Mouse (Mus musculus): ENCODE data around the gene Krtap15. TPM values are rescaled to one million over a fixed set of nuclear protein-coding genes. Genes with fewer than 3 reads are reported as not detected.
A peak's percentile ranks its signal among the peaks of the same experiment; 100 is the strongest.

Krtap15 gene
- not detected in 2 replicates for polyA plus RNA-seq (2012; rRNA removed)

DNA sequence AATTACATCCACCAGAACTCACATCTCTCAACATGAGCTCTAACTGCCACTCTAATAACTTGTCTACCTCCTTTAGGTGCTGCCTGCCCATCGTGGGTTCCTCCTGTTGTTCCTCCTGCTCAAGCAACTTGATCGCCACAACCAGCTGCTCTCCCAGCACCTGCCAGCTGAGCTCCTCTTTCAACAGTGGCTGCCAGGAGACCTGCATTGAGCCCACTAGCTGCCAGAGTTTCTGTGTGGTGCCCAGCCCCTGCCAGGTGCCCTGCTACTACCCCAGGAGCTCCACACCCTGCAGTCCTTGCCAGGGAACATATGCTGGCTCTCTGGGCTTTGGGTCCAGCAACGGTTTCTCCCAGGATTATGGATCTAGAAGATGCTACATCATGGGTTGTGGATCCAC lies at the start of gene Krtap15:
Krtap15 (plus strand) TSS at position 150 of the 400 bp plus-strand sequence.
- DNase-seq (ENCODE audit: extremely low spot score in 1 of 2, low spot score in 1 of 2): no peak

GRCm38 (mm10) chr16:88774106-88774505 lies 45.9 kb upstream of the Krtap15 start, which contains the start of gene 2310057N15Rik:
Gene 2310057N15Rik, minus strand, starts transcription at chr16:88774206.
- no peak for DNase-seq (ENCODE audit: extremely low spot score in 1 of 2, low spot score in 1 of 2)

DNA sequence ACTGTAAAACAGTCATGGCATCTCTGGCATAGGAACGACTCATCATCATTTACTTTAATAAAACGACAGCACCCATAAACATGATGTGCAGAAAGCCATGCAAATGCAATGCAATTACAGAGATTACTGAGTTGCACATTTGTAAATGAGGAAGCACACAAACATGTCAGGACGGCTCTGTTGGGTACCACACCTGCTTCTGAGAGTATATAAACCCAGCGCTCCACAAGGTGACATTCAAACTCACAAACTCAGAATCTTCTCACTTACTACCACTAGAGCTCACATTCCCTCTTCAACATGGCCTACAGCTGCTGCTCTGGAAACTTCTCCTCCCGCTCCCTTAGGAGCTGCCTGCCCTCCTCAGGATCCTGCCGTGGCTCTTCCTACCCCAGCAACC lies 42.4 kb upstream of the Krtap15 start, which contains the start of gene Gm5965:
Gm5965 (plus strand) TSS at position 301 of the 400 bp plus-strand sequence.
- no peak for DNase-seq (ENCODE audit: extremely low spot score in 1 of 2, low spot score in 1 of 2)

DNA sequence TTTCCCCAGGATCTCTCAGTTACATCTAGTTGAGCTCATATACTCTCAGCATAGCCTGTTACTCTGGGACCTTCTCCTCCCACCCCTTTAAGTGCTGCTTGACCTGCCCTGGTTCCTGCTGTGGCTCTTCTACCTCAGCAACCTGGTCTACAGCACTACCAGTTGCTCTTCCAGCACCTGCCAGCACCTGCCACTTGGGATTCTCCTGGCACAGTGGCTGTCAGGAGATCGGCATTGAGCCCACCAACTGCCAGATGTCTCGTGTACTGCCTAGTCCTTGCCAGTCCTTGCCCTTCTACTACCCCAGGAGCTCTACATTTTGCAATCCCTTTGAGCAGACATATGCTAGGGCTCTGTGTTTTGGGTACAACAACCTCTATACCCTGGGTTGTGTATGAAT lies 33.2 kb upstream of the Krtap15 start:
- DNase-seq (ENCODE audit: extremely low spot score in 1 of 2, low spot score in 1 of 2): no peak

DNA sequence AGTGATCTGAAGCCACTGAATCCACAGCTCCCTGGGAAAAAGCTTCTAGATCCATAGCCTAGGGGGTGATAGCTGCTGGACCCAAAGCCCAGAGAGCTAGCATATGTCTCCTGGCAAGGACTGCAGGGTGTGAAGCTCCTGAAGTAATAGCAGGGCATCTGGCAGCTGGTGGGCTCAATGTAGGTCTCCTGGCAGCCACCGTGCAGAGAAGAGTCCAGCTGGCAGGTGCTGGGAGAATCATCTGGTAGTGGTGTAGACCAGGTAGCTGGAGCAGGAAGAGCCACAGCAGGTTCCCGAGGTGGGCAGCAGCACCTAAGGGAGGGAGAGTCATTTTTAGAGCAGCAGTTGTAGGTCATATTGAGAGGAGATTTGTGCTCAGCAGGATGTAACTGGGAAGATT lies 8.2 kb upstream of the Krtap15 start, which contains the start of gene Gm20741:
Gm20741 (minus strand) TSS at position 394 of the 400 bp plus-strand sequence.
- DNase-seq (ENCODE audit: extremely low spot score in 1 of 2, low spot score in 1 of 2): no peak

DNA sequence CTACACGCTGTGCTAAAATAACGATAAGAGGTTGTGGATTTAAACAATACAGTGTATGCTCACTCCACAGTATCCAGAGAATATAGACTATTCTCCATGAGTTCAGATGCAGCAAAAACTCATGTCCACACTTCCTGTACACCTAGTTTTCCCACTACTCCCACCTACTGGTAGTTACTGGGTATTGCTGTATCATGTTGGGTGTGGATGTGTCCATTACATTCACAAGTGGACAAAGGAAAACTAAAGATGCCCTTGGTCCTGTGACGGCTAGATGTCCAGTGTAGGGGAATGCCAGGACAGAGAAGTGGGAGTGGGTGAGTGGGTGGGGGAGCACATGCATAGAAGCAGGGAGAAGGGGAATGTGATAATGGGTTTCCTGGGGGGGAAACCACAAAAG lies 3.7 kb downstream of the Krtap15 start:
- peak in 1 of 2 experiments; percentile 50 for DNase-seq (ENCODE audit: extremely low spot score in 1 of 2, low spot score in 1 of 2)

DNA sequence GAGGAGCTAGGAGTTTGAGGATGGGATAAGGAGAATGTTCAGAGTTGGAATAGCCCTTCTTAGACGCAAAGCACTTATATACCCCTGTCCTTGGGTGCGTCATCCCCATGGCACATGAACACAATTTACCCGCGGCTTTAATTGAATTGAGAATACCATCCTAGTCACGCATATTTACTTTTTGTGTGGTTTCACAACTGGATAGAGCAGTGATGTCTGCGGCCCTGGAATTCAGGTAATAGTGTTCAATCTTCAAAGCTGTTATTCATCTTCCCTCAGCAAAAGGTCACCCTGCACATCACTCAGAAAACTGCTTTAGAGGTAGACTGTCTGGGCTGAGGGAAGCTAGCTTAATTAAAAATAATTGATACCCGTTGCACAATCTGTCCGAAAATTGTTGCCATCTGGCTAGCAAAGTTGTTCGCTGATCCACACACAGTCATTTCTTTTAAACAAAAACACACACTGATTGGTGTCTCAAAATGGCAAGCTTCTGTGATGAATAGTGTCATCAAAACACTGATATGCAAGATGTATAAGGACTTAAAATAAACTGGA lies 6.2 kb downstream of the Krtap15 start, which contains the start of gene Krtap14:
Krtap14 (minus strand) TSS at position 51 of the 558 bp plus-strand sequence.
- no peak for DNase-seq (ENCODE audit: extremely low spot score in 1 of 2, low spot score in 1 of 2)

DNA sequence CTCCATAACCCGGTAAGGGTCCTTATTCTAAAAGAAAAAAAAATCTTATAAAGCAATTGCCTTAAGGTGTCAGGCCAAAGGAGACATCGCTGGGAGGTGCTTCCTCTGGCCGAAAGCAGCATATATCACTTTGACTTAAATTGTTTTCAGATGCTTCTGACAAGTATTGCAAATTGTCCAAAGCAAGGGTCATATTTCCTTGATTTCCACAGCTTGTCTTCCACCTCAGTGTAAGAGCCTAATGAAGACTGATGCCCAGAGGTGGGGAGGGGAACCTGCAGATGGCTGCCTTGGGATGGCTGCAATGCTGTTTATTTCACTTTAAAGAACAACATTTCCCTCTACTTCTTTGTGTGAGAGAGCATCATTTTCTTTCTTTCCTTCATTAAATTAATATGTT lies 7.0 kb downstream of the Krtap15 start:
- DNase-seq (ENCODE audit: extremely low spot score in 1 of 2, low spot score in 1 of 2): no peak

DNA sequence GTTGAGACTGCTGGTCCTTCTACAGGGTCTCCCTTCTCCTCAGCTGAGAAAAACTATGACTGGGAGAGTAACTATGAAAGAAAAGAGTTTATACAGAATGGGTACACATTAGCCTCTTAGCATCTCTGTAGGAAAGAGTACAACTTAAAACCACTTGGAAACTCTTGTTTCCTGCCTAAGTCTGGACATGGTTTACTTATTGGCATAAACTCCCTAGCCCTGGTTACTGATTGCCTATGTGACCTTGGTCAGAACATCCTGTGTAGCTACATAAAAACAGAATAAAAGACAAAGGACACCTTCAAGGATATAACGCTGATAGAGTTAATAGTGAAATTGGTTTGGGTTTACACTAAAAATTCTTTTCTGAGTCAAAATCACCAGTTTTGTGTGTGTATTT lies 27.3 kb downstream of the Krtap15 start:
- no peak for DNase-seq (ENCODE audit: extremely low spot score in 1 of 2, low spot score in 1 of 2)

DNA sequence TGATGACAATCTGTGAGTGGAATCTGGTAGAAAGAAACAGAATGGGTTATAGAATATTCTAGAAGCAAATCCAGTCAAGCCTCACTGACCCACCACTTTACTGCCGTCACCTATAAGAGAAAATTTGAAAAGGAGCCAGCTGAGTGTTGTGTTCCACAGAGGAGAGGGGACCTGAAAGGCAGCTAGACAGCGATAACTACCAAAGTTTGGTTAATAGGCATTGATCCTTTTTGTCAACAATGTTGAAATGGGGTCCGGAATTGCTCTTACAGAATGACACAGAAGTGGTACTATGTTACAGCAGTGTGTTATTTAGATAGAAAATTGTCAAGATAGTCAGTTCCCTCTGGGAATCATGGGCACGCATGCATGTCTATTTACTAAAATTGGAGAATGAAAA lies 28.5 kb downstream of the Krtap15 start:
- no peak for DNase-seq (ENCODE audit: extremely low spot score in 1 of 2, low spot score in 1 of 2)

DNA sequence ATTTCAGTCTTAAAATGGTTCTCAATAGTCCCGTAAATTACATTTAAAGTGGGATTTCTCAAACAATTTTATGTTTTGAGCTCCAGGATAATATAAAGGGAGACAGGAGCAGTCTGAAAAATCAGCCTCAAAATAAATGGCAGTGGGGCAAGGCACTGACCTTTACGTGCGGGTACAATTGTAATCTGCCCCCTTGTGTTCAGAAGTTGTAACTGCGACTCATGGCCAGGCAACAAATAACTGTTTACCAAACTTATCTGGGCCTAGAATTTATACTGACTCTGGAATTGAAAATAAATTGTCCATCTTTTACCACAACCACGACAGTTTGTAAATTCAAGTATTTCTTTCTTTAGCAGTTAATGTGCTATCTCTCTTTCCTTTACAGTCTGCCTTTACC lies 31.4 kb downstream of the Krtap15 start:
- peak in 1 of 2 experiments; percentile 13 for DNase-seq (ENCODE audit: extremely low spot score in 1 of 2, low spot score in 1 of 2)

GRCm38 (mm10) chr16:88864887-88865407 lies 44.9 kb downstream of the Krtap15 start:
- no peak for DNase-seq (ENCODE audit: extremely low spot score in 1 of 2, low spot score in 1 of 2)

- DNase-seq (ENCODE audit: extremely low spot score in 1 of 2, low spot score in 1 of 2): no peak
These were observed 49.3 kb downstream of the Krtap15 start, which contains the start of gene Krtap19-1 for GRCm38 (mm10) chr16:88869311-88869710. Gene Krtap19-1, minus strand, starts transcription at chr16:88869411.

DNA sequence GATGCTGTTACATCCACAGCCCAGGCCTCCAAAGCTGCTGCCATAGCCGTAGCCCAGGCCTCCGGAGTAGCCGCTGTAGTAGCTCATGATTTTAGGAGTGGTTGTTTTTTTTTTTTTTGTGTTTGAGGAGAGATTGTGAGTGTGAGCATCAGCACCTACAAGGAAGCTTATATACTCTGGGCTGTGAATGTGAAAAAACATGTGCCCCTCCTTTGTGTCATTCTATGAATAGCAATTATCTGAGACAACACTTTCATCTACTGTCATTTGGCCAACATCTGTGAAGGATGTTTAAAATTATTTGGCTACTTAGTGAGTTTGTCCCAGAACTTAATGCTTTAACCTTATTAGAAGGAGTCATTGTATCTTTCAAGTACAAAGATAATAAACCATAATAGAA lies 54.2 kb downstream of the Krtap15 start, which contains the start of gene Krtap19-2:
Krtap19-2 (minus strand) TSS at position 101 of the 400 bp plus-strand sequence.
- DNase-seq (ENCODE audit: extremely low spot score in 1 of 2, low spot score in 1 of 2): no peak

GRCm38 (mm10) chr16:88877938-88878337 lies 57.9 kb downstream of the Krtap15 start, which contains the start of gene Krtap19-3:
Gene Krtap19-3, minus strand, starts transcription at chr16:88878038.
- DNase-seq (ENCODE audit: extremely low spot score in 1 of 2, low spot score in 1 of 2): no peak

Other genes starting within 250 kb of the Krtap15 start
- not detected in 2 replicates for gene Krtap24-1, start 207.9 kb upstream of the Krtap15 start, polyA plus RNA-seq (2012; rRNA removed)
- gene 2310079G19Rik, start 192.5 kb upstream of the Krtap15 start, polyA plus RNA-seq (2012; rRNA removed): not detected in 2 replicates
- gene Krtap26-1, start 172.4 kb upstream of the Krtap15 start, polyA plus RNA-seq (2012; rRNA removed): not detected in 2 replicates
- not detected in 2 replicates for gene Krtap27-1, start 148.5 kb upstream of the Krtap15 start, polyA plus RNA-seq (2012; rRNA removed)
- gene 2310061N02Rik, start 112.3 kb upstream of the Krtap15 start, polyA plus RNA-seq (2012; rRNA removed): not detected in 2 replicates
- not detected in 2 replicates for gene Krtap13-1, start 91.4 kb upstream of the Krtap15 start, polyA plus RNA-seq (2012; rRNA removed)
- not detected in 2 replicates for gene Krtap13, start 68.6 kb upstream of the Krtap15 start, polyA plus RNA-seq (2012; rRNA removed)
- gene 2310034C09Rik, start 61.4 kb upstream of the Krtap15 start, polyA plus RNA-seq (2012; rRNA removed): not detected in 2 replicates
- gene 2310057N15Rik, start 46.0 kb upstream of the Krtap15 start, polyA plus RNA-seq (2012; rRNA removed): not detected in 2 replicates
- gene Gm5965, start 42.3 kb upstream of the Krtap15 start, polyA plus RNA-seq (2012; rRNA removed): not detected in 2 replicates
- not detected in 2 replicates for gene Gm20741, start 8.0 kb upstream of the Krtap15 start, polyA plus RNA-seq (2012; rRNA removed)
- not detected in 2 replicates for gene Krtap14, start 5.9 kb downstream of the Krtap15 start, polyA plus RNA-seq (2012; rRNA removed)
- not detected in 2 replicates for gene Krtap19-1, start 49.2 kb downstream of the Krtap15 start, polyA plus RNA-seq (2012; rRNA removed)
- gene Krtap19-2, start 54.1 kb downstream of the Krtap15 start, polyA plus RNA-seq (2012; rRNA removed): not detected in 2 replicates
- not detected in 2 replicates for gene Krtap19-3, start 57.8 kb downstream of the Krtap15 start, polyA plus RNA-seq (2012; rRNA removed)
- gene Krtap19-4, start 64.9 kb downstream of the Krtap15 start, polyA plus RNA-seq (2012; rRNA removed): not detected in 2 replicates
- gene Krtap19-5, start 76.2 kb downstream of the Krtap15 start, polyA plus RNA-seq (2012; rRNA removed): not detected in 2 replicates
- not detected in 2 replicates for gene Krtap19-9b, start 112.0 kb downstream of the Krtap15 start, polyA plus RNA-seq (2012; rRNA removed)
- gene Krtap16-3, start 142.7 kb downstream of the Krtap15 start, polyA plus RNA-seq (2012; rRNA removed): not detected in 2 replicates
- not detected in 2 replicates for gene Krtap22-2, start 190.5 kb downstream of the Krtap15 start, polyA plus RNA-seq (2012; rRNA removed)
- gene Gm10229, start 195.1 kb downstream of the Krtap15 start, polyA plus RNA-seq (2012; rRNA removed): not detected in 2 replicates
- gene Krtap6-1, start 211.5 kb downstream of the Krtap15 start, polyA plus RNA-seq (2012; rRNA removed): not detected in 2 replicates
- not detected in 2 replicates for gene Gm10228, start 221.3 kb downstream of the Krtap15 start, polyA plus RNA-seq (2012; rRNA removed)
- not detected in 2 replicates for gene Krtap6-5, start 227.7 kb downstream of the Krtap15 start, polyA plus RNA-seq (2012; rRNA removed)
- gene 1110025L11Rik, start 243.8 kb downstream of the Krtap15 start, polyA plus RNA-seq (2012; rRNA removed): not detected in 2 replicates